Comparison of ENCODE assay signal across 17 mouse cellular contexts in the genomic region with DNA sequence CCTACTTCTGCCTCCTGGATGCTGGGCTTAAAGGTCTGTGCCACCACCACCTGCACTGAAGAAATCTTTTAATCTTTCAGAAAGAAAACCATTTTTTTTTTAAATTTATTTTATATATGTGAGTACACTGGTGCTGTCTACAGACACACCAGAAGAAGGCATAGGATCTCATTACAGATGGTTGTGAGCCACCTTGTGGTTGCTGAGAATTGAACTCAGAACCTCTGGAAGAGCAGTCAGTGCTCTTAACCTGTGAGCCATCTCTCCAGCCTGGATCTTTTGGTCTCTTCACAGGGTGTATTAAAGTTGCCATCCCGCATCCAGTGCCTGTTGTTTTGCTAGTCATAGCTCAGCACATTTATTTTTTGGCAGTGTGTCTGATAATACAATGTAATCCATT. TPM values are rescaled to one million over a fixed set of nuclear protein-coding genes. Genes with fewer than 3 reads are reported as not detected.
DNase-seq lines count a peak whose midpoint lies in the region; ATAC-seq and TF ChIP-seq lines count a peak whose summit lies in the region.
"Had no signal": no experiment of that assay in that cellular context is flagged by ENCODE, and none has a peak within 500 bp of the region (broad histone marks: within the 10 kb centered on the region; RNA-seq: fewer than 3 reads in every experiment).

No protein-coding gene starts in this region.

- H3K9ac ChIP-seq in hindbrain, postnatal 0 days (replicated peaks; ENCODE audit: low read length), result no peak overlapping the region
- H3K9ac ChIP-seq in hindbrain, embryonic 14.5 days, result no peak overlapping the region
- H3K9ac ChIP-seq in liver, embryonic 14.5 days (replicated peaks), result no peak overlapping the region
- H3K9ac ChIP-seq in forebrain, embryonic 13.5 days, result no peak overlapping the region
- H3K9ac ChIP-seq: heart, embryonic 13.5 days; midbrain, embryonic 13.5 days; neural tube, embryonic 13.5 days had no signal

- TF ChIP-seq EP300 in liver, embryonic 14.5 days (IDR thresholded peaks at IDR 0.05; ENCODE audit: low read depth), result no peak

- H3K27ac ChIP-seq in hindbrain, postnatal 0 days, result no peak overlapping the region
- no peak overlapping the region for H3K27ac ChIP-seq in hindbrain, embryonic 14.5 days
- H3K27ac ChIP-seq in liver, embryonic 14.5 days, result no peak overlapping the region
- H3K27ac ChIP-seq in thymus, adult 2 months (ENCODE audit: control insufficient read depth, insufficient read depth, low read length), result no peak overlapping the region
- H3K27ac ChIP-seq in forebrain, embryonic 13.5 days, result no peak overlapping the region
- H3K27ac ChIP-seq: heart, embryonic 13.5 days; midbrain, embryonic 13.5 days; neural tube, embryonic 13.5 days had no signal

- peak; percentile 26; the same call in 1 of the 2 replicates for TF ChIP-seq CTCF in hindbrain, postnatal 0 days (IDR thresholded peaks at IDR 0.05; ENCODE audit: low read depth)
- TF ChIP-seq CTCF in liver, embryonic 14.5 days (IDR thresholded peaks at IDR 0.05; ENCODE audit: low read depth), result peak; percentile 27; the same call in 1 of the 2 replicates
- TF ChIP-seq CTCF in thymus, adult 2 months (IDR thresholded peaks at IDR 0.05; ENCODE audit: borderline replicate concordance, control insufficient read depth, extremely low read depth, insufficient read depth, low read length, poor library complexity), result no peak

- TF ChIP-seq POLR2A in thymus, adult 2 months (IDR thresholded peaks at IDR 0.05; ENCODE audit: control insufficient read depth, extremely low read depth, insufficient read depth, low read length, poor library complexity), result no peak

- no peak for DNase-seq in hindbrain, postnatal 0 days (ENCODE audit: low spot score)
- DNase-seq in hindbrain, embryonic 14.5 days (ENCODE audit: low spot score), result no peak
- no peak for DNase-seq in liver, embryonic 14.5 days (ENCODE audit: low read depth in 3 of 3, low spot score in 3 of 3)
- DNase-seq in liver, result no peak
- DNase-seq in thymus, postnatal 25 days, result peak; percentile 16
- DNase-seq in thymus, adult 2 months, result no peak
- DNase-seq: adrenal gland, postnatal 10 days; cerebellum, adult 9-11 months; heart, postnatal 4 days; right cerebral cortex, adult 18-20 months had no signal

- H3K4me3 ChIP-seq in hindbrain, postnatal 0 days (ENCODE audit: low read length), result no peak overlapping the region
- no peak overlapping the region for H3K4me3 ChIP-seq in hindbrain, embryonic 14.5 days (replicated peaks; ENCODE audit: low read length)
- H3K4me3 ChIP-seq in liver, embryonic 14.5 days (ENCODE audit: insufficient read depth in 1 of 2, low read depth in 2 of 2, low read length in 2 of 2), result no peak overlapping the region
- H3K4me3 ChIP-seq in thymus, adult 2 months (ENCODE audit: control insufficient read depth, insufficient read depth, low read length), result no peak overlapping the region
- H3K4me3 ChIP-seq in forebrain, embryonic 13.5 days, result no peak overlapping the region
- H3K4me3 ChIP-seq: heart, embryonic 13.5 days; midbrain, embryonic 13.5 days; neural tube, embryonic 13.5 days had no signal

- no peaks in the 10 kb centered on the region for H3K4me1 ChIP-seq in hindbrain, postnatal 0 days (ENCODE audit: insufficient read depth, low read length)
- H3K4me1 ChIP-seq in hindbrain, embryonic 14.5 days (replicated peaks; ENCODE audit: control insufficient read depth, insufficient read depth, low read length), result no peaks in the 10 kb centered on the region
- no peaks in the 10 kb centered on the region for H3K4me1 ChIP-seq in liver, embryonic 14.5 days (replicated peaks; ENCODE audit: control insufficient read depth in 2 of 2, insufficient read depth in 2 of 2, low read length in 1 of 2)
- H3K4me1 ChIP-seq in thymus, adult 2 months (replicated peaks; ENCODE audit: control insufficient read depth, insufficient read depth, low read length), result no peaks in the 10 kb centered on the region
- H3K4me1 ChIP-seq in forebrain, embryonic 13.5 days, result no peaks in the 10 kb centered on the region
- H3K4me1 ChIP-seq: heart, embryonic 13.5 days; midbrain, embryonic 13.5 days; neural tube, embryonic 13.5 days had no signal

- no peaks in the 10 kb centered on the region for H3K27me3 ChIP-seq in hindbrain, postnatal 0 days (ENCODE audit: insufficient read depth, low read length)
- H3K27me3 ChIP-seq in hindbrain, embryonic 14.5 days (ENCODE audit: control insufficient read depth, insufficient read depth, low read length), result no peaks in the 10 kb centered on the region
- H3K27me3 ChIP-seq in liver, embryonic 14.5 days (ENCODE audit: control insufficient read depth, insufficient read depth, low read length), result no peaks in the 10 kb centered on the region
- no peaks in the 10 kb centered on the region for H3K27me3 ChIP-seq in thymus, adult 2 months (ENCODE audit: control insufficient read depth, insufficient read depth, low read length)
- H3K27me3 ChIP-seq in forebrain, embryonic 13.5 days, result no peaks in the 10 kb centered on the region
- H3K27me3 ChIP-seq: heart, embryonic 13.5 days; midbrain, embryonic 13.5 days; neural tube, embryonic 13.5 days had no signal

- H3K36me3 ChIP-seq in hindbrain, postnatal 0 days (ENCODE audit: insufficient read depth, low read length), result peaks cover 16% of the 10 kb centered on the region
- peaks cover 88% of the 10 kb centered on the region for H3K36me3 ChIP-seq in hindbrain, embryonic 14.5 days (replicated peaks; ENCODE audit: control insufficient read depth, insufficient read depth)
- peaks cover 36% of the 10 kb centered on the region for H3K36me3 ChIP-seq in liver, embryonic 14.5 days (replicated peaks; ENCODE audit: control insufficient read depth, insufficient read depth, low read depth)
- H3K36me3 ChIP-seq in thymus, adult 2 months (ENCODE audit: control insufficient read depth, insufficient read depth, low read length), result peaks cover 45% of the 10 kb centered on the region
- peaks cover 71% of the 10 kb centered on the region for H3K36me3 ChIP-seq in forebrain, embryonic 13.5 days (ENCODE audit: poor library complexity, severe bottlenecking)

- no peak overlapping the region for H3K4me2 ChIP-seq in hindbrain, postnatal 0 days (ENCODE audit: low read depth, low read length)
- no peak overlapping the region for H3K4me2 ChIP-seq in hindbrain, embryonic 14.5 days (replicated peaks)
- no peak overlapping the region for H3K4me2 ChIP-seq in liver, embryonic 14.5 days (ENCODE audit: low read depth)
- H3K4me2 ChIP-seq in forebrain, embryonic 13.5 days, result no peak overlapping the region
- H3K4me2 ChIP-seq: heart, embryonic 13.5 days; midbrain, embryonic 13.5 days; neural tube, embryonic 13.5 days had no signal

- H3K9me3 ChIP-seq in hindbrain, postnatal 0 days (ENCODE audit: low read length), result no peaks in the 10 kb centered on the region
- no peaks in the 10 kb centered on the region for H3K9me3 ChIP-seq in hindbrain, embryonic 14.5 days (ENCODE audit: control insufficient read depth, low read length)
- no peaks in the 10 kb centered on the region for H3K9me3 ChIP-seq in liver, embryonic 14.5 days (ENCODE audit: control insufficient read depth, low read length)
- no peaks in the 10 kb centered on the region for H3K9me3 ChIP-seq in forebrain, embryonic 13.5 days (replicated peaks)
- H3K9me3 ChIP-seq: heart, embryonic 13.5 days; midbrain, embryonic 13.5 days; neural tube, embryonic 13.5 days had no signal

- no peak for ATAC-seq in hindbrain, postnatal 0 days
- ATAC-seq in hindbrain, embryonic 14.5 days (ENCODE audit: low FRiP score), result no peak
- ATAC-seq in liver, embryonic 14.5 days (ENCODE audit: insufficient read depth), result no peak
- ATAC-seq in forebrain, embryonic 13.5 days, result no peak
- ATAC-seq: activated CD4-positive, CD25-positive, alpha-beta regulatory T cell, adult 4 months; forebrain, embryonic 14.5 days; hindbrain, embryonic 16.5 days; midbrain, embryonic 13.5 days had no signal

- WGBS in hindbrain, postnatal 0 days, result 86% methylated on average over 1 of the region's 1 CpGs
- WGBS in hindbrain, embryonic 14.5 days, result 91% methylated on average over 1 of the region's 1 CpGs
- WGBS in liver, embryonic 14.5 days (ENCODE audit: insufficient replicate concordance), result 77% methylated on average over 1 of the region's 1 CpGs
- WGBS in thymus, adult 2 months, result 92% methylated on average over 1 of the region's 1 CpGs
- WGBS in forebrain, embryonic 13.5 days, result 85% methylated on average over 1 of the region's 1 CpGs

RNA-seq across cellular contexts. Expression of a gene that starts 21.1 kb away (rescaled TPM):
- 59.3 and 78.2 TPM in 2 replicates for total RNA-seq in hindbrain, postnatal 0 days (2014; rRNA removed)
- 64.0 and 67.7 TPM in 2 replicates for polyA plus RNA-seq in hindbrain, postnatal 0 days (2015; fragmentation: Nextera tagmentation; extraction: Ambion mirVana)
- 53.9 and 70.7 TPM in 2 replicates for polyA plus RNA-seq in hindbrain, embryonic 14.5 days (2014; fragmentation: Nextera tagmentation; extraction: Ambion mirVana)
- 7.0 and 8.0 TPM in 2 replicates for polyA plus RNA-seq in liver, embryonic 14.5 days (2012; rRNA removed)
- polyA plus RNA-seq in liver, embryonic 14.5 days (2014; fragmentation: Nextera tagmentation; extraction: Ambion mirVana), result 13.8 and 15.8 TPM in 2 replicates
- polyA plus RNA-seq in thymus, adult 2 months (2012; rRNA removed), result 32.8 and 38.6 TPM in 2 replicates
- 70.7 and 77.2 TPM in 2 replicates for polyA plus RNA-seq in forebrain, embryonic 13.5 days (2015; fragmentation: Nextera tagmentation; extraction: Ambion mirVana)
